Mouse (Mus musculus) myocyte (in vitro differentiated cells): ENCODE results near the gene Cd79b.

Source experiments
- CEBPB ChIP-seq: IDR thresholded peaks from 2 replicates; pipeline ENCODE4 v1.6.1; 2011; ENCODE audit warnings: mild to moderate bottlenecking, moderate library complexity; ENCODE audit not compliant: poor library complexity, insufficient read depth, severe bottlenecking
- E2F4 ChIP-seq: IDR thresholded peaks from one replicate; pipeline ENCODE4 v1.6.1; 2011; ENCODE audit warnings: mild to moderate bottlenecking, control low read depth, moderate library complexity; ENCODE audit not compliant: insufficient read depth
- MAX ChIP-seq: IDR thresholded peaks from one replicate; pipeline ENCODE4 v1.6.1; 2011; ENCODE audit warnings: low read depth, mild to moderate bottlenecking, control low read depth
- MYOD1 ChIP-seq, 3 experiments: IDR thresholded peaks; one replicate each; pipeline ENCODE4 v1.6.1; 2011; ENCODE audit warnings: control low read depth in 2 of 3, low read depth in 2 of 3, mild to moderate bottlenecking in 2 of 3, moderate library complexity in 1 of 3; ENCODE audit not compliant: insufficient read length in 2 of 3, control insufficient read depth in 1 of 3
- MYOG ChIP-seq, 3 experiments: IDR thresholded peaks; one replicate each; pipeline ENCODE4 v1.6.1; 2011; ENCODE audit warnings: control low read depth in 2 of 3, low read depth in 2 of 3, mild to moderate bottlenecking in 2 of 3; ENCODE audit not compliant: insufficient read length in 2 of 3, control insufficient read depth in 1 of 3, insufficient read depth in 1 of 3
- POLR2A ChIP-seq: IDR thresholded peaks from one replicate; pipeline ENCODE4 v1.6.1; 2011; ENCODE audit warnings: low read depth, mild to moderate bottlenecking, control low read depth, moderate library complexity; ENCODE audit not compliant: insufficient read length
- POLR2AphosphoS2 ChIP-seq: IDR thresholded peaks from one replicate; pipeline ENCODE4 v1.6.1; 2011; ENCODE audit warnings: low read depth, control low read depth; ENCODE audit not compliant: insufficient read length
- SRF ChIP-seq: IDR thresholded peaks from one replicate; pipeline ENCODE4 v1.6.1; 2011; ENCODE audit warnings: low read depth; ENCODE audit not compliant: control insufficient read depth, insufficient read length
- TCF12 ChIP-seq: IDR thresholded peaks from one replicate; pipeline ENCODE4 v1.6.1; 2011; ENCODE audit warnings: mild to moderate bottlenecking, control low read depth; ENCODE audit not compliant: poor library complexity, insufficient read depth, severe bottlenecking
- TCF3 ChIP-seq: IDR thresholded peaks from one replicate; pipeline ENCODE4 v1.6.1; 2011; ENCODE audit warnings: low read depth, control low read depth; ENCODE audit not compliant: insufficient read length
- USF1 ChIP-seq: IDR thresholded peaks from one replicate; pipeline ENCODE4 v1.6.1; 2011; ENCODE audit warnings: low read depth, mild to moderate bottlenecking, control low read depth, moderate library complexity

GRCm38 (mm10) chr11:106350853-106351252 lies 36.3 kb upstream of the Cd79b start:
- TF ChIP-seq POLR2A (no peak), TCF12 (peak; percentile 19), MAX (no peak), E2F4 (no peak), SRF (no peak), MYOD1 (IDR thresholded peaks at IDR 0.05; ENCODE audit: control insufficient read depth in 1 of 3, insufficient read length in 2 of 3, low read depth in 2 of 3) (peak; percentile 43 to 88 (median 62)), CEBPB (no peak), TCF3 (no peak), USF1 (peak; percentile 17), MYOG (IDR thresholded peaks at IDR 0.05; ENCODE audit: control insufficient read depth in 1 of 3, insufficient read depth in 1 of 3, insufficient read length in 2 of 3, low read depth in 2 of 3) (peak; percentile 75 to 92 (median 76)), POLR2AphosphoS2 (no peak)
